Comparison of ENCODE assay signal across 9 mouse cellular contexts in genomic region chr9:42461390-42462108, GRCm38 (mm10). TPM values are rescaled to one million over a fixed set of nuclear protein-coding genes. Genes with fewer than 3 reads are reported as not detected.
A peak's percentile ranks its signal among the peaks of the same experiment; 100 is the strongest.
DNase-seq lines count a peak whose midpoint lies in the region; ATAC-seq and TF ChIP-seq lines count a peak whose summit lies in the region.
"Had no signal": no experiment of that assay in that cellular context is flagged by ENCODE, and none has a peak within 500 bp of the region (broad histone marks: within the 10 kb centered on the region; RNA-seq: fewer than 3 reads in every experiment).

No protein-coding gene starts in this region.

- ATAC-seq in kidney, embryonic 14.5 days (ENCODE audit: low FRiP score, low TSS enrichment), result no peak
- peak; percentile 81 for ATAC-seq in heart, embryonic 12.5 days (ENCODE audit: insufficient number of reproducible peaks, low FRiP score)
- ATAC-seq in megakaryocyte-erythroid progenitor cell, adult 5-6 weeks (replicated peaks; ENCODE audit: low FRiP score, low TSS enrichment, poor library complexity, severe bottlenecking), result peak; percentile 80
- no peak for ATAC-seq in frontal cortex, adult (ENCODE audit: low TSS enrichment)
- ATAC-seq: activated CD4-positive, CD25-positive, alpha-beta regulatory T cell, adult 4 months had no signal

- H3K36me3 ChIP-seq in kidney, adult 2 months (ENCODE audit: control insufficient read depth, insufficient read depth, low read length), result no peaks in the 10 kb centered on the region
- no peaks in the 10 kb centered on the region for H3K36me3 ChIP-seq in kidney, embryonic 14.5 days (ENCODE audit: control insufficient read depth, insufficient read depth, low read length)
- H3K36me3 ChIP-seq in heart, embryonic 12.5 days, result no peaks in the 10 kb centered on the region

- H3K27me3 ChIP-seq in kidney, adult 2 months (replicated peaks; ENCODE audit: control insufficient read depth, insufficient read depth, low read length), result no peaks in the 10 kb centered on the region
- no peaks in the 10 kb centered on the region for H3K27me3 ChIP-seq in kidney, embryonic 14.5 days (ENCODE audit: control insufficient read depth, insufficient read depth, low read length)
- H3K27me3 ChIP-seq in heart, embryonic 12.5 days (replicated peaks), result peaks cover 77% of the 10 kb centered on the region

- intact Hi-C loops in gastrocnemius, postnatal 14 days (cut with DNase I; ENCODE audit: low total_unique reads), result no loop called here

- no peak overlapping the region for H3K4me3 ChIP-seq in kidney, adult 2 months (ENCODE audit: insufficient read depth, low read depth, low read length)
- H3K4me3 ChIP-seq in kidney, embryonic 14.5 days (ENCODE audit: low read length), result no peak overlapping the region
- peak overlapping the region; percentile 15; the same call in 1 of the 2 replicates for H3K4me3 ChIP-seq in heart, embryonic 12.5 days

- no peak overlapping the region for H3K4me2 ChIP-seq in kidney, embryonic 14.5 days (replicated peaks; ENCODE audit: low read depth, low read length)
- H3K4me2 ChIP-seq in heart, embryonic 12.5 days, result peak overlapping the region; percentile 51

- no peaks in the 10 kb centered on the region for H3K9me3 ChIP-seq in kidney, embryonic 14.5 days (ENCODE audit: control insufficient read depth, low read length)
- no peaks in the 10 kb centered on the region for H3K9me3 ChIP-seq in heart, embryonic 12.5 days (replicated peaks)

- H3K9ac ChIP-seq in kidney, embryonic 14.5 days (ENCODE audit: low read depth, low read length), result no peak overlapping the region
- 0 out of 2 replicates have a peak overlapping the region, but pooled peaks have one; percentile 21 for H3K9ac ChIP-seq in heart, embryonic 12.5 days

- no peak for DNase-seq in kidney, adult 2 months
- DNase-seq in MEL-GATA-1-ER (ENCODE audit: extremely low read depth, low read depth), result peak; percentile 84
- DNase-seq in T-cell, adult 2 months (ENCODE audit: low spot score), result no peak
- DNase-seq in gastrocnemius, postnatal 14 days, result no peak

- no peak for TF ChIP-seq POLR2A in kidney, adult 2 months (IDR thresholded peaks at IDR 0.05; ENCODE audit: low read depth, low read length)

- H3K4me1 ChIP-seq in kidney, adult 2 months (ENCODE audit: control insufficient read depth, insufficient read depth, low read length), result peaks cover 51% of the 10 kb centered on the region
- H3K4me1 ChIP-seq in kidney, embryonic 14.5 days (ENCODE audit: control insufficient read depth, insufficient read depth, low read length), result peaks cover 27% of the 10 kb centered on the region; the same call in 1 of the 2 replicates
- peaks cover 29% of the 10 kb centered on the region for H3K4me1 ChIP-seq in heart, embryonic 12.5 days (replicated peaks)

- TF ChIP-seq CTCF in kidney, adult 2 months (conservative IDR thresholded peaks at IDR 0.05; ENCODE audit: insufficient read depth, insufficient read length, low read depth, low read length), result no peak

- WGBS in kidney, adult 2 months, result 66% methylated on average over 11 of the region's 11 CpGs
- WGBS in kidney, embryonic 14.5 days, result 65% methylated on average over 11 of the region's 11 CpGs
- WGBS in heart, embryonic 12.5 days, result 5% methylated on average over 11 of the region's 11 CpGs

- peak overlapping the region; percentile 9 for H3K27ac ChIP-seq in kidney, adult 2 months (ENCODE audit: insufficient read depth, low read depth, low read length)
- H3K27ac ChIP-seq in kidney, embryonic 14.5 days (ENCODE audit: low read depth, low read length), result no peak overlapping the region
- H3K27ac ChIP-seq in heart, embryonic 12.5 days (ENCODE audit: poor library complexity, severe bottlenecking), result peak overlapping the region; percentile 48

RNA-seq across cellular contexts. Expression of gene Tbcel, which starts 46.1 kb away (rescaled TPM):
- 20.6 and 25.9 TPM in 2 replicates for polyA plus RNA-seq in kidney, adult 2 months (2012; rRNA removed)
- polyA plus RNA-seq in kidney, embryonic 14.5 days (2014; fragmentation: Nextera tagmentation; extraction: Ambion mirVana), result 6.6 and 7.3 TPM in 2 replicates
- 5.2 and 5.4 TPM in 2 replicates for polyA plus RNA-seq in heart, embryonic 12.5 days (2016; fragmentation: Nextera tagmentation; extraction: Ambion mirVana)
- 18.1 and 19.8 TPM in 2 replicates for total RNA-seq in megakaryocyte-erythroid progenitor cell, adult 5-6 weeks (2014; fragmentation: Nextera tagmentation)
- total RNA-seq in megakaryocyte-erythroid progenitor cell, adult 5-6 weeks (2017), result 17.8 and 18.0 TPM in 2 replicates
- 10 to 100 TPM; 19.5 to 25.0 TPM for total RNA-seq in gastrocnemius, postnatal 14 days (2021)

Comparison
In these comparisons a context has a peak if more than half of its experiments do, and no peak if none do; other contexts are left out.
1. ATAC-seq: peak in heart, embryonic 12.5 days (single experiment) and megakaryocyte-erythroid progenitor cell, adult 5-6 weeks (single experiment); none in kidney, embryonic 14.5 days (single experiment) and frontal cortex, adult (single experiment).